Mouse (Mus musculus): Measurements from ENCODE around the gene Ube2j1. TPM values are rescaled to one million over a fixed set of nuclear protein-coding genes. Genes with fewer than 3 reads are reported as not detected.

Gene Ube2j1
- polyA plus RNA-seq, 1 experiment from 2014 or later, result 36.6 TPM

DNA sequence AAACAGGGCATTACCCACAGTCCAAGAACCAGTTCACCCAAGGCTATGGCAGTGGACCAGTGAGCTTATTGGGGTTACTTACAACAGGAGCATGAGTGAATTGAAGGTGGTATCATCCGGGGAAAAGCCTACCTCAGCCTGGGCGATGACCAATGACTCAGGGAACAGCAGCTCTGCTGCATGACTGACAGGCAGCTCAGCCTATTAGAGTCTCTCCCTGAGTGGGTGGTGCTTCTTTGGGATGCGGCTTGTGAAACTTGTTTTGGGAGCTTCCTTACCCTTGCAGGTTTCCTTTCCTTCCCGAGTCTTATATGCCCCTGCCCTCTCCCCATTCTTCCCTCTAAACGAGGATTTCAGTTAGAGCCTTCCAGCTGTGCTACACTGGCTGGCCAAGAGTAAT, 21.4 kb downstream of the Ube2j1 start:
- in situ Hi-C loops (cut with MboI; ENCODE audit: low pct_unique_long_range_greater_than_20kb), result no loop called here
- no peaks in the 10 kb centered on the region for H3K27me3 ChIP-seq
- ChIA-PET CTCF (no interaction called here), POLR2A (interaction anchor here (0.9 kb wide), 1 partner anchor 10 kb away, joined by 3 read pairs; the partner anchor contains the start of gene Gabrr2)
- ATAC-seq (no peak), DNase-seq (ENCODE audit: low read depth, low spot score) (no peak)
- no peak for TF ChIP-seq CTCF (IDR thresholded peaks at IDR 0.05)

DNA sequence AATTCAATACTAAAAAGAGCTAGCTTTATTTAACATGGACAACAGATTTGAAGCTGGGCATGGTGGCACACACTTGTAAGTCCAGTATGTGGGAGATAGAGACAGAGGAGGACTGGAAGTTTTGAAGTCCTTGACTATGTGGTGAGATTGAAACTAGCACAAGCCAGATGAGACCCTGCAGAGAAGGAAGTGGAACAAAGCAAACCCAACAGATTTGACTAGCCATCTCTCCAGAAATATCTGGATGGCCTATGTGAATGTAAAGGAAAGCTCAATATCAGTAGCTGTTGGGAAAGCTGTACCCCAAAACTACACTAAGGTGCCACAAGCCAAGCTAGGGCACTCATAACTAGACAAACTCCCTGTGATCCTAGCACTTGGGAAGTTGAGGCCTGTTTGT, 23.2 kb downstream of the Ube2j1 start:
- ChIA-PET CTCF (no interaction called here), POLR2A (interaction anchor here (0.5 kb wide), 1 partner anchor 143 kb away, joined by 6 read pairs; no protein-coding TSS in a partner anchor)
- no peak for DNase-seq (ENCODE audit: low read depth, low spot score)
- in situ Hi-C loops (cut with MboI; ENCODE audit: low pct_unique_long_range_greater_than_20kb), result no loop called here
- TF ChIP-seq CTCF (IDR thresholded peaks at IDR 0.05), result no peak
- ATAC-seq, result no peak
- H3K27me3 ChIP-seq, result no peaks in the 10 kb centered on the region

DNA sequence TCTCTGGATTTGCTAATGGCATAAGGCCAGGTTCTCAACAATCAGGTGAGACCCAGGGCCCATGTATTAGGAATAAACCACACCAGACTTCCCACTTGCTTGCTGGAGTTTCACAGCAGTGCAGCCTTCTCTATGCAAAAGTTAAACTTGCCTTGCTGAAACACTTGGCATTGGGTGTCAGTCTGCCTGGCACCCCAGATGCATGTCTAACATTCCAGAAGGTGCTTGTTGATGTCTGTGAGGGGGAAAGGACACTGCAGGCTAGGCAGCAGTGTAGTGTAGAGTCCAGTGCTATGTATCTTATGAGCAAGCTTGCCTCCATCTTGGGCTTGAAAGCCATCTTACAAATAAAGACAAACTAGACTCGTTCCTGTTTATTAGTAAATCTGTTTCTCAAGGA, 25.1 kb downstream of the Ube2j1 start:
- H3K27me3 ChIP-seq, result no peaks in the 10 kb centered on the region
- CTCF ChIA-PET, result no interaction called here
- no peak for DNase-seq (ENCODE audit: low read depth, low spot score)
- ATAC-seq, result no peak
- in situ Hi-C loops (cut with MboI; ENCODE audit: low pct_unique_long_range_greater_than_20kb), result no loop called here
- POLR2A ChIA-PET, result no interaction called here
- no peak for TF ChIP-seq CTCF (IDR thresholded peaks at IDR 0.05)

DNA sequence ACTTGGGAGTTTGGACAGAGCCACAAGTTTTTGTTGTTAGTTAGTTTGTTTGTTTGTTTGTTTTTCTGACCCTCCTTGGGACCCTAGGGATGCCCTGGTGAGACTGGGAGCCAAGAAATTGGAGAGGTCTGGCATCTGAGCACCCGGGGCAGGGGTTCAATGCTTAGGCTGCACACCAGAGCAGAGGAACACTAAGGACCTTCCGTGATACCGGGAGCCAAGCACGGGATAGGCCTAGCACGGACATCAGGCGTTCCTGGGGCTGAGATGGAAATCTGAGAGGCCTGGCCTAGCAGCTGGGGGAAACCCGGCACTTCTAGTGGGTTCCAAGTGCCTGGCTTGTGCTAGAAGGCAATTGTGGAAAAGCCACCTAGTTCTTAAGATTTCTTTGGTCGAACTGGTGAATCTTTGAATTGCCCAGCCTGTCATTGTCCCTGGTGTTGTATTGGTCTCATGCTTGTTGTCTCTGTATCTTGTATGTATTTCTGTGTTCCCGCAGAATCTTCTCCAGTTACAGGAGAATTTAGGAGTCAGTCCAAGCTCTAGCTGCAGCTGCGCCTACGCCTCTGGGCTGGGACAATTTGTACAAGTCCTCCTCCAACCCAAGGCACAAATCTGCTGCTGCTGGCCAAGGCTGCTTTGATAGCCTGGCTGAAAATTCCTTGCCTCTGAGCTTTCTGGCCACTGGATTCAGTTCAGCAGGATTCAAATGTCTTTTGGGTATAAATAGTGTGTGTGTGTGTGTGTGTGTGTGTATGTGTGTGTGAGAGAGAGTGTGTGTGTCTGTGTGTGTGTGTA, 26.9 kb downstream of the Ube2j1 start:
- ChIA-PET POLR2A (no interaction called here), CTCF (no interaction called here)
- in situ Hi-C loops (cut with MboI; ENCODE audit: low pct_unique_long_range_greater_than_20kb), result no loop called here
- DNase-seq (ENCODE audit: low read depth, low spot score) (no peak), ATAC-seq (no peak)
- no peaks in the 10 kb centered on the region for H3K27me3 ChIP-seq
- TF ChIP-seq CTCF (IDR thresholded peaks at IDR 0.05), result no peak

DNA sequence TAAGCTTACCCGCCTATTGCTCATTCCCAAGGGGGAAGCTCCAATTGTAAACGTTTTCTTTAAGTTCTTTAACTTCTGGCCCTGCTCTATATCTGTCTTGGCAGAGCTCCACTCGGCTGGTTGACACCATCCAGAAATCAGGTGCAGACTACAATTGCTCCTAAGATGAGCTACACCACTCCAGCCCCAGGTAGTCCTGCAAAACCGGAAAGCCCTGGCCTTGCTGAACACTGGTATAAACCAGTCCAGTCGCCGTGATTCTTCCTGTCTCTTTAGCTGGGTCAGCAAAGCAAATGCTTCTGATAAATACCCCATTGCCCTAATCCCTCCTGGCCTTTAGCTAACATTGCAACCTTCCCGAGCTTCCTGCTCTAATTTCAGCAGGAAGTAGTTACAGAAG, 29.9 kb downstream of the Ube2j1 start:
- no peak for TF ChIP-seq CTCF (IDR thresholded peaks at IDR 0.05)
- in situ Hi-C loops (cut with MboI; ENCODE audit: low pct_unique_long_range_greater_than_20kb), result no loop called here
- CTCF ChIA-PET, result interaction anchor here (1.7 kb wide), 1 partner anchor 10 kb away, joined by 5 read pairs; no protein-coding TSS in a partner anchor
- POLR2A ChIA-PET, result no interaction called here
- H3K27me3 ChIP-seq, result no peaks in the 10 kb centered on the region
- DNase-seq (ENCODE audit: low read depth, low spot score), result no peak
- ATAC-seq, result no peak

DNA sequence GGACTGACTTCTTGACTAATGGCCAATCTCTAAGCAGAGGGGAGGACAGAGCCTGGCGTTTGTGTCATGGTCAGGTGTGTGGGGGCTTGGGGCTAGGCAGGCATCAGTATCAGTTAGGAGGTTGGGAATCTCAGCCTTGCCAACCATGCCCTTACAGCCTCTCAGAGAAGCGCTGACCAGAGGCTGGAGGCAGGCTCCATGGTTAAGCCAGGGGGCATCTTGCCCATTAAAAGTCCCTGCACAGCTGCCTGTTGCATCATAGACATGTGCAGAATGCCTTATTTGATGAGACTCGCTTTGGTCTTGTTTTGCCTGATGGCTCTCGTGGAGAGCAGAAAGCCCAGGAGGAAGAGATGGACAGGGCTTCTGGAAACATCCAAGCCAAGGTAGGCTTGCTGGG, 31.8 kb downstream of the Ube2j1 start, which contains the start of gene Gabrr2:
Gene Gabrr2 (plus strand): TSS at position 19 of the 400 bp plus-strand sequence.
- DNase-seq (ENCODE audit: low read depth, low spot score) (no peak), ATAC-seq (no peak)
- no peaks in the 10 kb centered on the region for H3K27me3 ChIP-seq
- no peak for TF ChIP-seq CTCF (IDR thresholded peaks at IDR 0.05)
- ChIA-PET POLR2A (interaction anchor here (1.0 kb wide), 1 partner anchor 10 kb away, joined by 3 read pairs; no protein-coding TSS in a partner anchor), CTCF (no interaction called here)
- in situ Hi-C loops (cut with MboI; ENCODE audit: low pct_unique_long_range_greater_than_20kb), result no loop called here

DNA sequence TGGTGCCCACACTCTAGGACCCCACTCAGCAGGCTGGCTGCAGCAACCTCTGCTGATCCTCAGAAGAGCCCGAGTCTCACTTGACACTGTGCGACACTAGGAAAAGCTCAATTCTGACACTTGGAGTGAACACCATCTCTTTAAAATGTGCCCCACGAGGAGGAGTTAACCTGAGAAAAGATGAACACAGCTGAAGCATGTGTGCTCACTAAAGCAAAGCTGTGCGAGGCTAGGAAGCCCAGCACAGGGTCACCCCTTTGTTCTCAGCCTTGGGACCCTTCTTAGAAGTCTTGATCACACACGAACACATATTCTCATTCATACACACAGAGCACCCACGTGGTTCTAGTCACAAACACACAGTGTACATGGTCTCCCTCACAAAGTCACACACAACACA, 33.8 kb downstream of the Ube2j1 start:
- ChIA-PET POLR2A (no interaction called here), CTCF (no interaction called here)
- in situ Hi-C loops (cut with MboI; ENCODE audit: low pct_unique_long_range_greater_than_20kb), result no loop called here
- no peak for TF ChIP-seq CTCF (IDR thresholded peaks at IDR 0.05)
- DNase-seq (ENCODE audit: low read depth, low spot score), result no peak
- no peaks in the 10 kb centered on the region for H3K27me3 ChIP-seq
- ATAC-seq, result no peak

DNA sequence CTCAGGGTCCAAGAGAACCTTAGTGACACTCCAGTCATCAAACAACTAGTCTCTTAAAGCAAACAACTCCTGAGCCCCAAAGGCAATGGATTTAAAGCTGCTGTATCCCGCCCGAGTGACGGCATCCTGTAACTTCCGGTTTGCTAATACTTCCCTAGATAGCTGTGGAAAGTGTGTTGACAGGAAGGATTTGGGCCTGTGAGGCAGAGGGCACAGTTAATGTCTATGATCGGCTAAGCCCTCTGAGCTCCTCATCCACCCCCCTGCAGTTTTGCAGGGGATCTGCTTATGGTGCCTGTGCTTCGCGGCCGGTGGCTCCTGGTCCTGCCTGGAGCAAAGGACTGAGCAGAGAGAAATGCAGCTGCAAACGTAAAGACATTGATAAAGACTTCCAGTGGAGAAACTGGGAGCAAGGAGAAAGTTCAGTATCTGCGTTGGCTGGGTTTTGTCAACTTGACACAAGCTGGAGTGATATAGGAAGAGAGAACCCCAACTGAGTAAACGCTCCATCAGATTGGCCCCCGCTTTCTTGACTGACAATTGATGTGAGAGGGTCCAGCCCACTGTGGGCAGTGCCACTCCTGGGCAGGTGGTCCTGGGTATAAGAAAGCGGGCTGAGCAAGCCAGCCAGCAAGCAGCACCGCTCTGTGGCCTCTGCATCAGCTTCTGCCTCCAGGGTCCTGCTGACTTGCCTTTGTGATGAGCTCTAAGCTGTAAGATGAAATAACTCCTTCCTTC, 35.2 kb downstream of the Ube2j1 start:
- DNase-seq (ENCODE audit: low read depth, low spot score), result no peak
- no peak for TF ChIP-seq CTCF (IDR thresholded peaks at IDR 0.05)
- POLR2A ChIA-PET, result no interaction called here
- no peak for ATAC-seq
- CTCF ChIA-PET, result interaction anchor here (0.9 to 1.7 kb wide), 2 partner anchors 10 to 17 kb away, joined by 3 to 4 read pairs; no protein-coding TSS in a partner anchor
- in situ Hi-C loops (cut with MboI; ENCODE audit: low pct_unique_long_range_greater_than_20kb), result no loop called here
- no peaks in the 10 kb centered on the region for H3K27me3 ChIP-seq

DNA sequence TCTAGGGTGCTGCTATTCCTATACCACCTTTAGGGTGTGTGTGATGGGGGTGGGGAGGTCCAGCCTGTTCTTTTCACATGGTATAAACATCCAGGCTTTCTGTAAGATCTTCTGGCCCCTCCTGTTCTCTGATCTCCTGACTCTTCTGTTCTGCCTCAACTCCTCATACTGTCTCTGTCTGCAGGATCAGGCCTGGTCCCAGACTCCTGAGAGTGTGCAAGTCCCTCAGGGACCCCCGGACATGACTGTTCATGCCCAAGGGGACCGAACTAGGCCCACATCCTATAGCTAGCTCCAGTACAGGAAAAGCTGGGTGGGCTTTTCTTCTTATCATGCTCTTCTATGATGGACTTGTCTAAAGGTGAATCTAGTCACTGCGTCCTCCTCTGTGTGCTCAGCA, 36.1 kb downstream of the Ube2j1 start:
- in situ Hi-C loops (cut with MboI; ENCODE audit: low pct_unique_long_range_greater_than_20kb), result no loop called here
- H3K27me3 ChIP-seq, result no peaks in the 10 kb centered on the region
- TF ChIP-seq CTCF (IDR thresholded peaks at IDR 0.05), result no peak
- no peak for ATAC-seq
- DNase-seq (ENCODE audit: low read depth, low spot score), result no peak
- ChIA-PET POLR2A (no interaction called here), CTCF (no interaction called here)

DNA sequence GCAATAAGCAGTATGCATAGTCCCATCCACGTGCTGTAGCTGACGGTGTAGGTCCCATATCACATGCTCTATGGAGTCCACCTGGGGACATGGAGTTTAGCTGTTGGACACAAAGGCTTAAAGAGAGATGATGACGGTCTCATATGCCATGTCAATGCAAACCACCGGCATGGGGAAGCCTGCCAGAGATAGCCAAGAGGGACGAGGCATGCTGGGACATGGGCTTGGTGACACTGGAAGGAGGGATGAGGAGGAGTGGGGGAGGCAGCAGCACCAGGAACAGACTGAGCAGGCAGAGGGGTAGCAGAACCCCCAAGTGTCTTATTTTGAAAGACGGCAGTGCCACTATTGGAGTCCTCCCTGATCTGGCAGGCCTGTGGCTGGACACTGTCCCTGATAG, 36.6 kb downstream of the Ube2j1 start:
- POLR2A ChIA-PET, result no interaction called here

DNA sequence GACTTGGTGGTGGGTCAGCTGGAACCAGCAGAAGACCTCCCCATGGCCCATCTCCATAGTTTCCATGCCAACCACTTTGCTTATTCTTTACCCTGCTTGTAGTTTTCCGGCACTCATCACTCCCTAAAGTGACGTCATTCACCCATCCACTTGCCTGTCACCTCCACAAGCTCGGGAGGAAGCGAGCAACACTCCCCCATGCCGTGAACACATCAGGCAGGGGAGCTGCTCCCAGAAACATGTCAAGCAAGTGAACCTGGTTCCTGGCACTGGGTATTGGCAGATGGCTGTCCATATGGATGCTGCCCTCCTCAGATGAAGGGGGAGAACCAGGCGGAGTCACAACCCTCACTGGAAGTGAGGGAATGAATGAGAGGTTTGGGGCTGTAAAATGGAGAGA, 37.7 kb downstream of the Ube2j1 start:
- in situ Hi-C loops (cut with MboI; ENCODE audit: low pct_unique_long_range_greater_than_20kb), result no loop called here
- ATAC-seq (no peak), DNase-seq (ENCODE audit: low read depth, low spot score) (no peak)
- no peaks in the 10 kb centered on the region for H3K27me3 ChIP-seq
- ChIA-PET POLR2A (no interaction called here), CTCF (no interaction called here)
- no peak for TF ChIP-seq CTCF (IDR thresholded peaks at IDR 0.05)

More for the DNA sequence above, 36.6 kb downstream of the Ube2j1 start:
- in situ Hi-C loops (cut with MboI; ENCODE audit: low pct_unique_long_range_greater_than_20kb), result no loop called here
- TF ChIP-seq CTCF (IDR thresholded peaks at IDR 0.05), result no peak
- no peak for ATAC-seq
- no peak for DNase-seq (ENCODE audit: low read depth, low spot score)
- CTCF ChIA-PET, result no interaction called here
- H3K27me3 ChIP-seq, result no peaks in the 10 kb centered on the region

All from Patski (cell line).